Mouse (Mus musculus) lung, embryonic 16.5 days (tissue): ENCODE measurements at regions not wholly inside any gene's neighbourhood (a gene's known extent, or its start where the extent isn't known, plus 50 kb on each side); places are given as distances from the start of the nearest gene placed in this dataset.

Source experiments
- ATAC-seq: fragments of 200-750 bp; cut with Nextera tagmentation; 2 replicates; pipeline ENCODE4 v1.8.0; 2017; ENCODE audit warnings: low read depth, mild to moderate bottlenecking, moderate library complexity
- H3K27ac ChIP-seq: fragments of 300-500 bp; sonication (generic); 2 replicates; pipeline ENCODE4 v1.5.1; 2014; ENCODE audit warnings: mild to moderate bottlenecking, control low read depth, low read length
- H3K27me3 ChIP-seq: fragments of 300-500 bp; sonication (generic); 2 replicates; pipeline ENCODE4 v1.6.1; 2014; ENCODE audit warnings: low read depth, low read length, mixed read lengths; ENCODE audit not compliant: control insufficient read depth, insufficient read depth
- H3K36me3 ChIP-seq: fragments of 300-500 bp; sonication (generic); 2 replicates; pipeline ENCODE4 v1.6.1; 2014; ENCODE audit warnings: low read length; ENCODE audit not compliant: control insufficient read depth, insufficient read depth
- H3K4me1 ChIP-seq: fragments of 300-500 bp; sonication (generic); replicated peaks from 2 replicates; pipeline ENCODE4 v1.6.1; 2014; ENCODE audit warnings: low read length, mixed read lengths; ENCODE audit not compliant: control insufficient read depth, insufficient read depth
- H3K4me2 ChIP-seq: fragments of 300-500 bp; sonication (generic); 2 replicates; pipeline ENCODE4 v1.6.1; 2014; ENCODE audit warnings: low read depth, low read length, control low read depth
- H3K4me3 ChIP-seq: fragments of 300-500 bp; sonication (generic); 2 replicates; pipeline ENCODE4 v1.5.1; 2014; ENCODE audit warnings: mild to moderate bottlenecking, low read length, control low read depth
- H3K9ac ChIP-seq: fragments of 300-500 bp; sonication (generic); 2 replicates; pipeline ENCODE4 v1.6.1; 2014; ENCODE audit warnings: low read length, control low read depth
- H3K9me3 ChIP-seq: fragments of 300-500 bp; sonication (generic); 2 replicates; pipeline ENCODE4 v1.6.1; 2016; ENCODE audit warnings: low read length; ENCODE audit not compliant: control insufficient read depth
- WGBS: fragments of 180-500 bp; shearing (Covaris S2); extraction: QIAGEN DNeasy Blood & Tissue Kit; methylation state at CpG from one replicate; pipeline ENCODE4 v1.1.7; 2014; 5-methylcytosine and 5-hydroxymethylcytosine counted together

- Histone ChIP-seq H3K9ac (no peak overlapping the region), H3K4me1 (no peaks in the 10 kb centered on the region), H3K4me3 (no peak overlapping the region), H3K4me2 (no peak overlapping the region), H3K27me3 (no peaks in the 10 kb centered on the region), H3K36me3 (no peaks in the 10 kb centered on the region), H3K9me3 (no peaks in the 10 kb centered on the region), H3K27ac (no peak overlapping the region)
- ATAC-seq: no peak
- 86% methylated on average over 4 of the region's 4 CpGs for WGBS
These were observed 182.8 kb upstream of the Pitrm1 start for GRCm38 (mm10) chr13:6365169-6365568.

DNA sequence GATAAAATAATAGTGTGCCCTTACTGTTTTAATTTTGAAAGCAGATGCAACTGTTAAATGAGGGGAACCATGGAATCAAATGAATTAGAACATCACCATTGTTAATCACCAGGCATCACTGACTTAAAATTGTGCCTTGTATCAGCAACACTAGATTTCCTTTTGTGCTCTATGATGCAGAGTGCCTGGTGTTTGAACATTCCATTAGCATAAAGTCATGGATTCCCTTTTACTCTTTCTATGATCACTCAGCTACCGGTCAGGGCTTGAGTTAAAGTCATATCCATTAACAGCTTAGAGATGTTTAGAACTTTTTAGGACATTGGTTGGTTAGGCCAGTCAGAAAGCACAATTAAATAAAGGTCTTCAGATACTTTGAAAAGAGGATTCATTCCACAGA lies 180.3 kb upstream of the Pitrm1 start:
- H3K9me3 ChIP-seq: no peaks in the 10 kb centered on the region
- H3K36me3 ChIP-seq: no peaks in the 10 kb centered on the region
- H3K27ac ChIP-seq: no peak overlapping the region
- no peak overlapping the region for H3K4me3 ChIP-seq
- H3K9ac ChIP-seq: no peak overlapping the region
- no peaks in the 10 kb centered on the region for H3K27me3 ChIP-seq
- no peak overlapping the region for H3K4me2 ChIP-seq
- WGBS: 69% methylated on average over 1 of the region's 1 CpGs
- no peak for ATAC-seq
- H3K4me1 ChIP-seq: no peaks in the 10 kb centered on the region

- H3K27ac ChIP-seq: no peak overlapping the region
- H3K9ac ChIP-seq: no peak overlapping the region
- ATAC-seq: no peak
- no peaks in the 10 kb centered on the region for H3K9me3 ChIP-seq
- no peak overlapping the region for H3K4me3 ChIP-seq
- H3K27me3 ChIP-seq: no peaks in the 10 kb centered on the region
- H3K36me3 ChIP-seq: no peaks in the 10 kb centered on the region
- H3K4me2 ChIP-seq: no peak overlapping the region
- 70% methylated on average over 3 of the region's 3 CpGs for WGBS
- no peaks in the 10 kb centered on the region for H3K4me1 ChIP-seq
These were observed 173.3 kb upstream of the Pitrm1 start for GRCm38 (mm10) chr13:6374570-6375173.

DNA sequence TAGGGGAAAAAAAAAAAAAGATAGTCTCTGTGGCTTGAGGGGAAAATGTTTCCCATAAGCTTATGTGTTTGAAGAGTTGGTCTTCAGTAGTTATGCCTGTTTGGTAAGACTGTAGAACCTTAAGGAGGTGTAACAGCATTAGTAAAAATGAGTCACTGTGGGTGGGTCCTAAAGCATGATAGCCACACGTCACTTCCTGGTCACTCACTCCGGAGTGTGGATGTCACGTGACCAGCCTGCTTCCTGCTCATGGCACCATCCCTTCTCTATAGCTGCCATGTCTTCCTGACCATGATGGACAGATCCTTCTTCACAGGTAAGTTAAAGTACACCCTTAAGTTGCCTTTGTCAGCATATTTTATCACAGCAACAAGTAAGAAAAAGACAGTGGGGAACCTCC lies 170.0 kb upstream of the Pitrm1 start:
- 69% methylated on average over 3 of the region's 3 CpGs for WGBS

GRCm38 (mm10) chr13:6395562-6396223 lies 152.3 kb upstream of the Pitrm1 start:
- no peak for ATAC-seq
- H3K36me3 ChIP-seq: no peaks in the 10 kb centered on the region
- no peak overlapping the region for H3K4me2 ChIP-seq
- 70% methylated on average over 4 of the region's 5 CpGs for WGBS
- no peak overlapping the region for H3K27ac ChIP-seq
- H3K27me3 ChIP-seq: no peaks in the 10 kb centered on the region
- H3K4me1 ChIP-seq: no peaks in the 10 kb centered on the region
- H3K9ac ChIP-seq: no peak overlapping the region
- H3K9me3 ChIP-seq: no peaks in the 10 kb centered on the region
- no peak overlapping the region for H3K4me3 ChIP-seq

More for the DNA sequence above, 170.0 kb upstream of the Pitrm1 start:
- Histone ChIP-seq H3K4me3 (no peak overlapping the region), H3K4me2 (no peak overlapping the region), H3K27ac (no peak overlapping the region), H3K4me1 (no peaks in the 10 kb centered on the region), H3K27me3 (no peaks in the 10 kb centered on the region), H3K9ac (no peak overlapping the region), H3K9me3 (no peaks in the 10 kb centered on the region), H3K36me3 (no peaks in the 10 kb centered on the region)
- ATAC-seq: no peak

- H3K9ac ChIP-seq: no peak overlapping the region
- no peak overlapping the region for H3K4me3 ChIP-seq
- H3K27ac ChIP-seq: no peak overlapping the region
- ATAC-seq: no peak
- no peaks in the 10 kb centered on the region for H3K4me1 ChIP-seq
- no peaks in the 10 kb centered on the region for H3K27me3 ChIP-seq
- H3K36me3 ChIP-seq: no peaks in the 10 kb centered on the region
- no peaks in the 10 kb centered on the region for H3K9me3 ChIP-seq
- 90% methylated on average over 1 of the region's 1 CpGs for WGBS
- H3K4me2 ChIP-seq: no peak overlapping the region
These were observed 150.3 kb upstream of the Pitrm1 start for GRCm38 (mm10) chr13:6397648-6398047.

DNA sequence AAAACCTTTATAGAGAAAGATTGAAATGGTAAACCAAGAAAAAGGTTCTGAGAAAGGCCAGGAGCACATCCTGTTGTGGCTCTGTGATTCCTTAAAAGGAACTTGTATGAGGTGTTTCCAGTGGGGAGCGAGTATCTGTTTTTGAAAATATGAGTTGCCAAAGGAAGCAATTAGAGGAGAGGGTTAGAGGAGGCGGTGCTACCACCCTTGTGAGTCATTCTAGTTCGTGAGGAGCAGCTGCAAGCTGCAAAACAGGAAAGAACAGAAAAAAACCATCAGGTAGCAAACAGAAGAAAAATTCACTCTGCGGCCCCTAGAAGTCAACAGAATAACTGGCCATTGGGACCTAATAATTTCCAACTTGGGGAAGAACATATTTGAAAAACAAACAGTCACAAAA lies 116.1 kb upstream of the Pitrm1 start:
- no peaks in the 10 kb centered on the region for H3K9me3 ChIP-seq
- WGBS: 42% methylated on average over 4 of the region's 4 CpGs
- no peak for ATAC-seq

GRCm38 (mm10) chr13:6446976-6447375 lies 101.0 kb upstream of the Pitrm1 start:
- Histone ChIP-seq H3K27me3 (no peaks in the 10 kb centered on the region), H3K4me3 (no peak overlapping the region), H3K36me3 (no peaks in the 10 kb centered on the region), H3K4me2 (no peak overlapping the region), H3K9ac (no peak overlapping the region), H3K27ac (no peak overlapping the region), H3K9me3 (no peaks in the 10 kb centered on the region), H3K4me1 (no peaks in the 10 kb centered on the region)
- ATAC-seq: no peak

More for the DNA sequence above, 116.1 kb upstream of the Pitrm1 start:
- Histone ChIP-seq H3K36me3 (no peaks in the 10 kb centered on the region), H3K9ac (no peak overlapping the region), H3K4me2 (no peak overlapping the region), H3K27ac (no peak overlapping the region), H3K4me1 (no peaks in the 10 kb centered on the region), H3K4me3 (no peak overlapping the region), H3K27me3 (no peaks in the 10 kb centered on the region)

DNA sequence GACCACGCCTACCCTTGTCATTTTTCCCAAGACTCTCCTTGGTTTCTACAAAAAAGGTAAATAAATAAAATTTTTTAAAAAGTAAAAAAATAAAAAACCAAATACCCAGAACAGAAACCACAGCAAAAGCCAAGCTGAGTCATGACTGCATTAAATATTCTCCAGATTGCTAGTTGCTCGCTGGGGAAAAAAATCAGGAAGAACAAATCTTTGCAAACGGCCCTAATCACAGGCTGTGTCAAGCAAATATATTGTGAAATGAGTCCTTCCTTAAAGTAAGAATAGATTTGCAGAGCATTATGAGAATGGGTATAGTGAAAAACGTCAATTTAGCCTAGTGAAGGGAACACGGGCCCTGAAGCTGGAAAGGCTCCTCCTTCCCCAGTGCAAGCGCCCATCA lies 86.6 kb upstream of the Pitrm1 start:
- no peaks in the 10 kb centered on the region for H3K36me3 ChIP-seq
- H3K27me3 ChIP-seq: no peaks in the 10 kb centered on the region
- no peak for ATAC-seq
- H3K4me3 ChIP-seq: no peak overlapping the region
- no peaks in the 10 kb centered on the region for H3K9me3 ChIP-seq
- no peak overlapping the region for H3K9ac ChIP-seq
- H3K27ac ChIP-seq: no peak overlapping the region
- 78% methylated on average over 6 of the region's 6 CpGs for WGBS
- H3K4me1 ChIP-seq: no peaks in the 10 kb centered on the region
- H3K4me2 ChIP-seq: no peak overlapping the region
